Mouse (Mus musculus): ENCODE results near the gene Alox12. TPM values are rescaled to one million over a fixed set of nuclear protein-coding genes. Genes with fewer than 3 reads are reported as not detected.
A peak's percentile ranks its signal among the peaks of the same experiment; 100 is the strongest.

Alox12 gene
- total and polyA plus RNA-seq, 3 experiments = 0.03 TPM; not detected in 2

GRCm38 (mm10) chr11:70247136-70247845 is 7.9 kb downstream of the Alox12 start (continued):
- TF ChIP-seq RAD21 (IDR thresholded peaks at IDR 0.05; ENCODE audit: low read depth, low read length) (peak; percentile 32), EP300 (IDR thresholded peaks at IDR 0.05; ENCODE audit: low read depth in 1 of 2, low read length in 2 of 2) (no peak), MYB (IDR thresholded peaks at IDR 0.05; ENCODE audit: low read depth, low read length) (no peak), UBTF (IDR thresholded peaks at IDR 0.05; ENCODE audit: borderline replicate concordance, insufficient read depth, low read depth, low read length) (no peak), POLR2A (IDR thresholded peaks at IDR 0.05; ENCODE audit: control insufficient read depth in 1 of 2, insufficient read depth in 1 of 2, low read depth in 1 of 2, low read length in 2 of 2, poor library complexity in 1 of 2) (no peak), ZKSCAN1 (IDR thresholded peaks at IDR 0.05; ENCODE audit: low read depth, low read length) (no peak), HCFC1 (IDR thresholded peaks at IDR 0.05; ENCODE audit: low read depth, low read length) (no peak), TCF12 (IDR thresholded peaks at IDR 0.05; ENCODE audit: low read depth, low read length) (no peak), MEF2A (IDR thresholded peaks at IDR 0.05; ENCODE audit: extremely low read depth, insufficient replicate concordance, low read depth, low read length, poor library complexity, severe bottlenecking) (no peak), POLR2AphosphoS2 (IDR thresholded peaks at IDR 0.05; ENCODE audit: low read length) (no peak), SMC3 (IDR thresholded peaks at IDR 0.05; ENCODE audit: low read depth, low read length) (peak; percentile 41)

GRCm38 (mm10) chr11:70242591-70242990 is 12.6 kb downstream of the Alox12 start:
- Histone ChIP-seq H3K27me3 (ENCODE audit: control insufficient read depth in 1 of 2, insufficient read depth in 2 of 2, low read length in 2 of 2) (peaks cover 0 to 2% of the 10 kb centered on the region in 2 experiments; a peak in 2 of 4 replicates), H3K4me1 (ENCODE audit: control insufficient read depth in 1 of 2, insufficient read depth in 2 of 2, low read length in 2 of 2) (no peaks in the 10 kb centered on the region; a peak in 2 of 4 replicates)

More at GRCm38 (mm10) chr11:70242591-70242990, 12.6 kb downstream of the Alox12 start:
- no peak overlapping the region for H3K9ac ChIP-seq (ENCODE audit: control insufficient read depth, low read depth, low read length, poor library complexity, severe bottlenecking)
- DNase-seq (ENCODE audit: low read depth, low spot score) = no peak
- H3K27ac ChIP-seq (ENCODE audit: control insufficient read depth, low read depth, low read length) = no peak overlapping the region
- H3K4me3 ChIP-seq (ENCODE audit: control insufficient read depth in 1 of 2, insufficient read depth in 1 of 2, low read depth in 2 of 2, low read length in 2 of 2) = no peak overlapping the region
- TF ChIP-seq GATA1 (IDR thresholded peaks at IDR 0.05; ENCODE audit: low read depth, low read length) (no peak), MAZ (IDR thresholded peaks at IDR 0.05; ENCODE audit: low read depth, low read length) (no peak), TAL1 (IDR thresholded peaks at IDR 0.05; ENCODE audit: low read length) (no peak), ZMIZ1 (IDR thresholded peaks at IDR 0.05; ENCODE audit: low read depth, low read length) (no peak), ZC3H11A (IDR thresholded peaks at IDR 0.05; ENCODE audit: low read depth, low read length) (no peak), POLR2A (IDR thresholded peaks at IDR 0.05; ENCODE audit: control insufficient read depth in 1 of 2, insufficient read depth in 1 of 2, low read depth in 1 of 2, low read length in 2 of 2, poor library complexity in 1 of 2) (no peak), CHD1 (IDR thresholded peaks at IDR 0.05; ENCODE audit: low read depth, low read length) (no peak), RAD21 (IDR thresholded peaks at IDR 0.05; ENCODE audit: low read depth, low read length) (no peak), MAX (IDR thresholded peaks at IDR 0.05; ENCODE audit: low read length) (no peak), UBTF (IDR thresholded peaks at IDR 0.05; ENCODE audit: borderline replicate concordance, insufficient read depth, low read depth, low read length) (no peak), ELF1 (IDR thresholded peaks at IDR 0.05; ENCODE audit: low read depth, low read length) (no peak), ZKSCAN1 (IDR thresholded peaks at IDR 0.05; ENCODE audit: low read depth, low read length) (no peak), ETS1 (IDR thresholded peaks at IDR 0.05; ENCODE audit: low read depth, low read length) (no peak), ZNF384 (IDR thresholded peaks at IDR 0.05; ENCODE audit: low read depth, low read length) (no peak), SIN3A (IDR thresholded peaks at IDR 0.05; ENCODE audit: low read length) (no peak), POLR2AphosphoS5 (IDR thresholded peaks at IDR 0.05; ENCODE audit: borderline replicate concordance, low read depth, low read length) (no peak), CTCF (IDR thresholded peaks at IDR 0.05 in 2 of 3, conservative IDR thresholded peaks at IDR 0.05 in 1 of 3; ENCODE audit: control insufficient read depth in 1 of 3, insufficient read depth in 1 of 3, low read depth in 2 of 3, low read length in 3 of 3, poor library complexity in 1 of 3, severe bottlenecking in 1 of 3) (no peak)
- peaks cover 16% of the 10 kb centered on the region for H3K79me2 ChIP-seq (ENCODE audit: control insufficient read depth, insufficient read depth, low read length, poor library complexity)
- no peaks in the 10 kb centered on the region for H3K9me3 ChIP-seq (replicated peaks; ENCODE audit: insufficient read depth, low read length)
- H3K36me3 ChIP-seq (ENCODE audit: control insufficient read depth in 1 of 2, insufficient read depth in 2 of 2, low read length in 2 of 2) = no peaks in the 10 kb centered on the region; a peak in 1 of 4 replicates
